Mouse (Mus musculus): ENCODE data around the gene Cnmd.

DNA sequence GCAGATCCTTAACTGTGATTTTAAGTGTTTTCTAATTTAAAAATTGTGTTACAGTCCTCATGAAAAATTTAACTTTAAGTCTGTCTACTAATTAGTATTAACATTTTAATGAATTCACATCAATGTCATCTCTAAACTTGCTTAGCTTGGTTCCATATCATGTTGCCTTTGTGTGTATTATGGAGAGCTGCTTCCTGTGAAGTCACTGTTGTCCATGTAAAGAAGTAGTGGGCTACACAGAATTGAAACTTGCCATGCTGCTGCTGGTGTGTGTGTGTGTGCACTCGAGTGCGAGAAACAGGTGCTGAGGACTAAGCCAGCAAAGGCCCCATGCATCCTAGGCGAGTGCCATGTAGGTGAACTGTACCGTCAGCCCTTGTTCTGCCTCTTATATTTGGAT lies 54.6 kb downstream of the Cnmd start:
- TF ChIP-seq CTCF (IDR thresholded peaks at IDR 0.05; ENCODE audit: low read depth): no peak
- TF ChIP-seq EP300 (IDR thresholded peaks at IDR 0.05; ENCODE audit: low read depth): no peak

Data from liver, postnatal 0 days (tissue).